Mouse (Mus musculus) E14TG2a.4 (cell line): ENCODE data around the gene Gm45062.

ENCODE experiments used
- CTCF ChIP-seq: conservative IDR thresholded peaks from 2 replicates; pipeline ENCODE4 v1.5.1; 2014; ENCODE audit warnings: low read length
- NANOG ChIP-seq: IDR thresholded peaks from 2 replicates; pipeline ENCODE4 v1.6.1; 2014; ENCODE audit warnings: borderline replicate concordance, low read length, mixed read lengths

DNA sequence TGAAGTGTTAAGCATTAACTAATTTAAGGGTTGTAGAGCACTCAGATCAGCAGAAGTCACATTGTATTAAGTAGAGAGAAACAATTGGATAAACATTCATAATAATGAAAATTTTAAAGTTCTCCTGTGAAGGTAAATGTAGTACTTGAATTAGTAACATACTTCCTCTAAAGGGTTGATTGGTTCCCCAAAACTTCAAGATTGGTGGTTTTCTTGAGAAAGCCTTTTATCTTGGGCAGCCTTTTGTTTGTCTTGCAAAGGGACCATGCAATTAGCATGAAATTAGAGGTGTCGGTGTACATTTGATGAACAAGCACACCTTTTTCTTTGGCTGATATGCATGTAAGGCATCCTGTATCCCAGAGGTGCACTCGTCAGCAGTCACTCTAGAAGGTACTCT is 131.7 kb downstream of the Gm45062 start:
- TF ChIP-seq CTCF (no peak), NANOG (no peak)
